Mouse (Mus musculus) Patski (cell line): ENCODE measurements at regions not wholly inside any gene's neighbourhood (a gene's known extent, or its start where the extent isn't known, plus 50 kb on each side); places are given as distances from the start of the nearest gene placed in this dataset.

Experiments used
- ATAC-seq: fragments of 100-300 bp; one replicate; pipeline ENCODE4 v1.8.0; 2021
- CTCF ChIA-PET: fragments of 350-600 bp; sonication (Branson Sonifier 250); formaldehyde crosslinking; loops from one replicate; lab custom pipeline; 2022; ENCODE audit warnings: inconsistent platforms; lab: Charles Lee
- POLR2A ChIA-PET: fragments of 350-600 bp; sonication (Branson Sonifier 250); formaldehyde crosslinking; loops from one replicate; lab custom pipeline; 2022; ENCODE audit warnings: antibody characterized with exemption, inconsistent platforms; lab: Charles Lee
- DNase-seq: peaks from one replicate; pipeline ENCODE4 v3.0.0-alpha.2; 2011; ENCODE audit warnings: low read depth, low spot score
- H3K27me3 ChIP-seq: fragments of 371-371 bp; one replicate; pipeline ENCODE4 v1.5.1; 2021
- CTCF ChIP-seq: fragments of 100-300 bp; IDR thresholded peaks from one replicate; pipeline ENCODE4 v1.5.1; 2021
- in situ Hi-C: fragments of 300-500 bp; cut with MboI; formaldehyde crosslinking; loops from 3 replicates; pipeline ENCODE4 v1.11.1; 2018; ENCODE audit warnings: low pct_unique_long_range_greater_than_20kb, mixed read lengths

DNA sequence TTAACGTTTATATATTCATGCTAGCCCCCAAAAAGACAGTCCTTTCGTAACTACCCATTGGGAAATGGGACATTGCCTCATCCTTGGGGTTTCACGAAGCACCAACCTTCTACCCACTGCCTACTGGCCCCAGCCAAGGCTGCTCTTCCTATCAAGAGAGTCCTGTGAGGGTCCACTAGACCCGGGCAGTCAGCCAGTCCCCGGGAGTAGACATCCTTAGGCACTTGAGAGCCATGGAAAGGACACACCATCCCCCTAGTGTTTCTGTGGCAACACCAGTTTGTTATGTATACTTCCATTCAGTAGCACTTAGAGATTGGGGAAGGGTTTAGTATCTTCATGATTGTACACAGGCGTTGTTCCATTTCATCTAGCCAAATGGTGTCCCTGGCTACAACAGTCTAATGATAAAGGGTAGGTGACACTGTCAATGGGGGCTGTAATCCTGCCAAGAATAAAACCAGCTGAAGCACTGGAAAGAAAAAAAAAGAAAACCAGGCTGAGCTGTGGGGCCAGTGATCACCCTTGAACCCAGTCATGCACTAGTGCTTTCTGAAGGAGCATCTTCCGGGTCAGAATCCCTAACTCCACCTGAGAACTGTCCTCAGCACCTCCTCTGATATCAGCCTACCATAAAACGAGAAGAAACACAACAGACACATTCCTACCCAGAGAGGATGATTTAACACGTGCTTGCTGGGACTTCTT lies 108.2 kb downstream of the Tomm20 start:
- TF ChIP-seq CTCF: no peak
- in situ Hi-C loops: no loop called here
- POLR2A ChIA-PET: interaction anchor here (0.6 kb wide), 1 partner anchor 9 kb away, joined by 5 read pairs; no protein-coding TSS in a partner anchor
- ATAC-seq: no peak
- H3K27me3 ChIP-seq: no peaks in the 10 kb centered on the region
- CTCF ChIA-PET: interaction anchor here (0.9 to 1.2 kb wide), 2 partner anchors 11 to 317 kb away, joined by 3 to 4 read pairs; no protein-coding TSS in a partner anchor
- DNase-seq: no peak

GRCm38 (mm10) chr8:126835554-126835953 lies 110.1 kb downstream of the Tomm20 start:
- DNase-seq: no peak
- ChIA-PET CTCF (no interaction called here), POLR2A (no interaction called here)
- in situ Hi-C loops: no loop called here
- TF ChIP-seq CTCF: no peak
- H3K27me3 ChIP-seq: no peaks in the 10 kb centered on the region
- ATAC-seq: no peak

DNA sequence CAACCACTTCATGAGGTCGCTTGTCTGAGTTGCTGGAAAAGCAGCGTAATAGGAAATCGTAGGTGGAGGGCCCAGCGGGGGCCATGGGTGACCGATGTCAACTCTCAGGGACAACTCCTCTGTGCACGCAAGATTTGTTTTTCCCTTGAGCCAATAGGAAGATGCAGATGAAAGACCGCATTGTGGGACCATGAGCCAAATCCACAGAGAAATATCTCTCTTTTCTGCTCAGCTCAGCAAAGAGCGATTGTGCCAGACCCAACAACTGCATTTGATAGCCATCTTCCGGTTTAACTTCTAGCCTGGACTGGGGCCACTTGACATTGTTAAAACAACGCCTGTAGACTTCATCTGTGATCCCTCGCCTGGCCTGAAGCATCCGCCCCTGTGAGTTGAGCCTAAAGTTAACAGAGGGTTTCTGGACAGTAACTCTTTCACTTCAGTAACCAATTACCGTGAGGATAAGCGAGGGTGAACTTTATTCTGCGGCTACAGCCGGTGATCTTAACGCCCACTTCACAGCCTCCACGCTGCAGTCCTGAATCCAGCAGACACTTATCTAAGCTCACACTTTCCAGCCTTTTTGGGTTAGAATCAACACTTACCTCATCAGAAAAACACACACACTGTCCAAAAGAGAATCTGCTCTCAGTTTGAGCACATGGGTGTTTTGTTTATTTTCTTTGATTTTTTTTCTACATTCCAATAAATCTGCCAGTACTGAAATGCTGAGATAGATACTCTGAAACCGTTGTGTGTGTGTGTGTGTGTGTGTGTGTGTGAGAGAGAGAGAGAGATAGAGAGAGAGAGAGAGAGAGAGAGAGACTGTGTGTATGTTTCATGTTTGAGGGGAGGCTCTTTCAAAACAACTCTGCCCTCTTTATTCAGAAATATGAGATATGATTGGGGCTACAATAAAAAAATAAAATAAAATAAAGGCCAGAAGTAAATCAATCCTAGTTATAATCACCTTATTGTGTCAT lies 111.9 kb downstream of the Tomm20 start:
- no peak for DNase-seq
- POLR2A ChIA-PET: interaction anchor here (2.0 kb wide), 1 partner anchor 14 kb away, joined by 10 read pairs; no protein-coding TSS in a partner anchor
- no peak for TF ChIP-seq CTCF
- ATAC-seq: no peak
- CTCF ChIA-PET: interaction anchor here (1.1 kb wide), 1 partner anchor 88 kb away, joined by 4 read pairs; no protein-coding TSS in a partner anchor
- in situ Hi-C loops: no loop called here
- no peaks in the 10 kb centered on the region for H3K27me3 ChIP-seq

DNA sequence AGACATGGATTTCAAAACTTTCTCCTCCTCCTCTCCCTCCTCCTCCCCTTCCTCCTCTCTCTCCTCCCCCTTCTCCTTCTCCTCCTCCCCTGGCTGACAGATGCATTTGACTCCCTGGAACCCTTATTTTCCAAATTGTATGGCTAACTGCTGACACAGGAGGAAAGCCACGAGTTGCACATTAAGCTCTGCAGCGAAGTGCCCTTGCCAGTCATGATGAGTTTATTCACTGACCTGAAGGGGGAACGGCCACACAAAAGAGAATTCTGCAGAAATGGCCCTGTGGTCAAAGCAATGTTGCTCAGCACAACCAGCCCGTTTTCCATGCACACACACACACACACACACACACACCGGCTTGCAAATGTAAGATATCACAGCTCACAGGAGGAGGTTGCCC lies 112.6 kb downstream of the Tomm20 start:
- TF ChIP-seq CTCF: no peak
- DNase-seq: no peak
- no peaks in the 10 kb centered on the region for H3K27me3 ChIP-seq
- POLR2A ChIA-PET: interaction anchor here (0.7 to 2.0 kb wide), 3 partner anchors 15 to 239 kb away, joined by 3 to 10 read pairs (median 4); partner anchors contain the start of gene Irf2bp2
- in situ Hi-C loops: no loop called here
- ATAC-seq: no peak
- CTCF ChIA-PET: interaction anchor here (0.7 to 1.1 kb wide), 2 partner anchors 15 to 89 kb away, joined by 3 to 4 read pairs; no protein-coding TSS in a partner anchor

DNA sequence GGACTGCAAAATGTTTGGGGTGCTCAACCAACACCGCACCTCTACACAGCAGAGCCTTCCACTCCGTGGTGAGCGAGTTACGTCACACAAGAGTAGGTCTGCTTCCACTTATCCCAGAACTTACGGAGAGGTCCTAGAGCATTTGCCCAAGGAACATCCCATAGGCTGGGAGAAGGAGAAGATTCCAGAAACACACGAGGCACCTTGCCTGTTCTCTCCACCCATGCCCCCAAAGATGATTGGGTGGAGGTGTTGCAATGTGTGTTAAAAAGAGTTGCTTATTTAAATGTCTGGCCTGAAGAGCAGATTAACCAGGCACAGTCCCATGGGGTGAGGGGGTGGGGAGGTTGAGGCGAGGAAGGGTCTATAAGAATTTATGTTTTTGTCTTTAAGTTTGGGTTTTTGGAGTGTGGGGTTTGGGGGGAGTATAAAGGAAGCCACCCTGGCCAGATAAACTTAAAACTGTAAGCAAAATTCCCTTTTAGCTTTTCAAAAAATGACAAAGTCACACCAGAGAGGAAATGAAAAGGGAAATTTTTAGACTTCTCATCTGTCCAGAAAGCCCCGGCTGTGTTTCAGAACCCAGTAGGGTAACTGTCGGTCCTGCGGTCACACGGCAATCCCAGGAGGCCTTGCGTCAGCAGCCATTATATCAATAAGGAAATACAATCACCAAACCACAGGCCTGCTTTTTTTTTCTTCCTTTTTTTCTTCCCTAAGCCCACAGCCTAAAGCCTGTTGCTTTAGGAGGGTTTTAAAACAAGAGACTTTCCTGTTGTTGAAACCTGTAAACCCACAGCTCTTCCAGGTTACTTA lies 113.3 kb downstream of the Tomm20 start:
- no peak for DNase-seq
- CTCF ChIA-PET: interaction anchor here (0.7 to 1.1 kb wide), 2 partner anchors 16 to 89 kb away, joined by 3 to 4 read pairs; no protein-coding TSS in a partner anchor
- no peaks in the 10 kb centered on the region for H3K27me3 ChIP-seq
- in situ Hi-C loops: no loop called here
- ATAC-seq: no peak
- POLR2A ChIA-PET: interaction anchor here (0.7 to 2.0 kb wide), 3 partner anchors 16 to 239 kb away, joined by 3 to 10 read pairs (median 4); partner anchors contain the start of gene Irf2bp2
- TF ChIP-seq CTCF: no peak

- ATAC-seq (no peak), DNase-seq (no peak)
- in situ Hi-C loops: no loop called here
- H3K27me3 ChIP-seq: no peaks in the 10 kb centered on the region
- ChIA-PET CTCF (no interaction called here), POLR2A (interaction anchor here (1.6 to 2.0 kb wide), 2 partner anchors 16 to 96 kb away, joined by 4 to 10 read pairs; no protein-coding TSS in a partner anchor)
- TF ChIP-seq CTCF: no peak
Measured at GRCm38 (mm10) chr8:126831312-126832162, 114.1 kb downstream of the Tomm20 start.

DNA sequence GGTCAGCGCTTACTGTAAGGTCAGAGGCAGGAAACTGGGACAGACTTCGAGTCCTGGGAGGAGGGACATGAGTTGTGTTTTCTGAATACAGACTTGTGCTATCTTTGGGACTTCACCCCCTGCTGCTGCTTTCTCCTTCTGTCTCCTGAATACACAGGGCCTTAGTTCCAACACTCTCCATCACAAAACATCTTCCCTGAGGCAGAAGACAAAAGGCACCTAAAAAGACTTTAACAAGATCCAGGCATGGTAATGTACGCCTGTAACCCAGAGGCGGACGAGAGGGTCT lies 115.5 kb downstream of the Tomm20 start:
- no peaks in the 10 kb centered on the region for H3K27me3 ChIP-seq
- no peak for DNase-seq
- CTCF ChIA-PET: interaction anchor here (0.6 to 1.3 kb wide), 2 partner anchors 90 to 238 kb away, joined by 3 to 5 read pairs; no protein-coding TSS in a partner anchor
- ATAC-seq: no peak
- no peak for TF ChIP-seq CTCF
- in situ Hi-C loops: no loop called here
- POLR2A ChIA-PET: interaction anchor here (0.8 to 1.8 kb wide), 5 partner anchors 15 to 96 kb away, joined by 3 to 11 read pairs (median 5); no protein-coding TSS in a partner anchor

- DNase-seq: peak; percentile 95
- no peak for TF ChIP-seq CTCF
- ChIA-PET POLR2A (interaction anchor here (0.6 to 1.8 kb wide), 8 partner anchors 15 to 215 kb away, joined by 3 to 11 read pairs (median 4); no protein-coding TSS in a partner anchor), CTCF (interaction anchor here (0.6 to 1.3 kb wide), 3 partner anchors 91 to 238 kb away, joined by 3 to 5 read pairs (median 3); no protein-coding TSS in a partner anchor)
- ATAC-seq: peak; percentile 29
- in situ Hi-C loops: no loop called here
- no peaks in the 10 kb centered on the region for H3K27me3 ChIP-seq
Measured at GRCm38 (mm10) chr8:126829376-126830241, 116.0 kb downstream of the Tomm20 start.
